Mouse (Mus musculus) cortical plate, adult 2 months (tissue): ENCODE results near the gene Rpl18.

Source experiments
- CTCF ChIP-seq: fragments of 200-500 bp; IDR thresholded peaks from 2 replicates; pipeline ENCODE4 v1.5.1; 2011; ENCODE audit warnings: mild to moderate bottlenecking, control low read depth, low read length; ENCODE audit not compliant: insufficient read depth; ENCODE audit errors: extremely low read depth
- POLR2A ChIP-seq: fragments of 200-500 bp; IDR thresholded peaks from 2 replicates; pipeline ENCODE4 v1.6.1; 2011; ENCODE audit warnings: mild to moderate bottlenecking, low read length, control low read depth; ENCODE audit not compliant: insufficient read depth; ENCODE audit errors: extremely low read depth

DNA sequence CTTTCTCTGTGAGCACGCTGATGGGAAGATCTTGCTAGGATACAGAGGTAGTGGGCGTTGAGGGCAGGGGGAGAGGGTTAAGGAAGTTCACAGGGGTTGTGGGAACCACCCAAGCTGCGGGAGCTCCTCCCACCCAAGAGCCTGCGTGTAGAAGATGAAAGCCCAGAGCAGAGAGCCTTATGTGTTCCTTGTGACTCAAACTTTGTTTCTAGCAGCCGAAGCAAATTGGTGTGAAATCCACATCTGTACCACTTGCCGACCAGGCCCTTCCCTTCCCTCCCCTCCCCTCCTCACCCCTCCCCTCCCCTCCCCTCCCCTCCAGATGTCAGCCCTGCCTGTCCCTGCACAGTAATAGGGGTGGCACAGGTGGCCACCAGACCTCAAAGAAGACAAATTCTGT is 20.2 kb upstream of the Rpl18 start:
- TF ChIP-seq POLR2A: no peak
- TF ChIP-seq CTCF: no peak
